Mouse (Mus musculus) embryonic facial prominence, embryonic 15.5 days (tissue): ENCODE results near the gene Robo4. TPM values are rescaled to one million over a fixed set of nuclear protein-coding genes. Genes with fewer than 3 reads are reported as not detected.

Experiments used
- ATAC-seq: fragments of 200-750 bp; cut with Nextera tagmentation; 2 replicates; pipeline ENCODE4 v1.8.0; 2017; ENCODE audit warnings: low read depth, moderate TSS enrichment; ENCODE audit not compliant: insufficient number of reproducible peaks, low FRiP score, low TSS enrichment
- H3K27ac ChIP-seq: fragments of 300-500 bp; sonication (generic); replicated peaks from 2 replicates; pipeline ENCODE4 v1.5.1; 2015; ENCODE audit warnings: mild to moderate bottlenecking, inconsistent platforms
- H3K27me3 ChIP-seq: fragments of 300-500 bp; sonication (generic); 2 replicates; pipeline ENCODE4 v1.6.1; 2015; ENCODE audit warnings: inconsistent platforms
- H3K36me3 ChIP-seq: fragments of 300-500 bp; sonication (generic); 2 replicates; pipeline ENCODE4 v1.6.1; 2015; ENCODE audit warnings: mild to moderate bottlenecking, inconsistent platforms
- H3K4me1 ChIP-seq: fragments of 300-500 bp; sonication (generic); 2 replicates; pipeline ENCODE4 v1.6.1; 2015; ENCODE audit warnings: inconsistent platforms
- H3K4me2 ChIP-seq: fragments of 300-500 bp; sonication (generic); replicated peaks from 2 replicates; pipeline ENCODE4 v1.6.1; 2015; ENCODE audit warnings: mild to moderate bottlenecking, inconsistent platforms
- H3K4me3 ChIP-seq: fragments of 300-500 bp; sonication (generic); replicated peaks from 2 replicates; pipeline ENCODE4 v1.5.1; 2015; ENCODE audit warnings: mild to moderate bottlenecking, inconsistent platforms
- H3K9ac ChIP-seq: fragments of 300-500 bp; sonication (generic); 2 replicates; pipeline ENCODE4 v1.6.1; 2015; ENCODE audit warnings: inconsistent platforms
- H3K9me3 ChIP-seq: fragments of 300-500 bp; sonication (generic); replicated peaks from 2 replicates; pipeline ENCODE4 v1.6.1; 2016; ENCODE audit warnings: inconsistent platforms
- WGBS: fragments of 180-500 bp; shearing (Covaris S2); methylation state at CpG from one replicate; pipeline ENCODE4 v1.1.7; 2015; 5-methylcytosine and 5-hydroxymethylcytosine counted together
- polyA plus RNA-seq: library from polyadenylated mRNA; unstranded; fragments of >200 nt; fragmentation: Nextera tagmentation; extraction: Ambion mirVana; gene quantifications from 2 replicates; pipeline ENCODE4 v1.2.1, GENCODE M21; 2015

The Robo4 gene
- 10.6 and 11.9 TPM in 2 replicates for polyA plus RNA-seq

DNA sequence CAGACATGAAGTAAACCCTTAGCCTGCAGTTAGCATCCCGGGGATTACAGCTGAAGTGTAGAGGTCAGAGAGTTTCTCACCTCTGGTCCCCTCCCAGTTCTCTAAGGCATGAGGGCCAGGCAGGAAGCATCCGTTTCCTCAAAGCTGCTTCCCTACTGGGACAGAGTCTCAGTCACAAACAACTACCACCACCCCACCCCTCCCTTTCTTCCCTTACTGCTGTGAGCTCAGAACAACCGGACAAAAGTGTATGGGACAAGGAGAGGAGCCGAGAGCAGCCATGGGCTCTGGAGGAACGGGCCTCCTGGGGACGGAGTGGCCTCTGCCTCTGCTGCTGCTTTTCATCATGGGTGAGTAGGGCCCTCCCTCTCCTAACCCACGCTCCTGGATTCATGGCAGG is at the start of gene Robo4:
TSS of gene Robo4 (plus strand) at position 96 of the 400 bp plus-strand sequence.
- no peak for ATAC-seq
- Histone ChIP-seq H3K9ac (no peak within 1 kb of the TSS), H3K4me3 (peak within 1 kb of the TSS; percentile 18; the same call in 1 of the 2 replicates), H3K36me3 (no peaks in the 10 kb centered on the region), H3K27me3 (peaks cover 7% of the 10 kb centered on the region; the same call in 1 of the 2 replicates), H3K9me3 (no peaks in the 10 kb centered on the region), H3K4me1 (no peaks in the 10 kb centered on the region), H3K27ac (no peak within 1 kb of the TSS), H3K4me2 (no peak within 1 kb of the TSS)
- WGBS = 26% methylated on average over 7 of the region's 7 CpGs

DNA sequence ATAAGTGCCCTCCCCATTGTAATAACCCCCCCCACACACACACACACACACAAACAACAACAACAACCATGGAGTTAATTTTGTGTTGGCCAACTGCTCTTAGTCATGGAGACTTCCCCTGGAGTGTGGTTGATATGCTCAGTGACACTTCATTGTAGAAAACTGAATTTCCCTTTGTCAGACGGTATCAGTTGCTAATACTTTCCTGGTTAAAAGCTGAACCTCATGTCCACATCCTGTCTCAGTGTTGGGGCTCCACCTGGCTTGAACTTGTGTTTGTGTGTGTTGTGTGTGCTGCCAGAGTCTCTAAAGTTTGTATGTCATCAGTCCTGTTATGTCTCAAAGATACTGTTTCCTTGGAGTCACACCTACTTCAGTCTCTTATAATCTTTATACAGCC is 47.2 kb upstream of the Robo4 start:
- Histone ChIP-seq H3K36me3 (no peaks in the 10 kb centered on the region), H3K9me3 (no peaks in the 10 kb centered on the region), H3K27me3 (no peaks in the 10 kb centered on the region), H3K9ac (no peak overlapping the region), H3K4me2 (no peak overlapping the region), H3K27ac (no peak overlapping the region), H3K4me1 (peaks cover 3% of the 10 kb centered on the region; the same call in 1 of the 2 replicates), H3K4me3 (no peak overlapping the region)
- 54% methylated on average over 1 of the region's 1 CpGs for WGBS
- no peak for ATAC-seq

DNA sequence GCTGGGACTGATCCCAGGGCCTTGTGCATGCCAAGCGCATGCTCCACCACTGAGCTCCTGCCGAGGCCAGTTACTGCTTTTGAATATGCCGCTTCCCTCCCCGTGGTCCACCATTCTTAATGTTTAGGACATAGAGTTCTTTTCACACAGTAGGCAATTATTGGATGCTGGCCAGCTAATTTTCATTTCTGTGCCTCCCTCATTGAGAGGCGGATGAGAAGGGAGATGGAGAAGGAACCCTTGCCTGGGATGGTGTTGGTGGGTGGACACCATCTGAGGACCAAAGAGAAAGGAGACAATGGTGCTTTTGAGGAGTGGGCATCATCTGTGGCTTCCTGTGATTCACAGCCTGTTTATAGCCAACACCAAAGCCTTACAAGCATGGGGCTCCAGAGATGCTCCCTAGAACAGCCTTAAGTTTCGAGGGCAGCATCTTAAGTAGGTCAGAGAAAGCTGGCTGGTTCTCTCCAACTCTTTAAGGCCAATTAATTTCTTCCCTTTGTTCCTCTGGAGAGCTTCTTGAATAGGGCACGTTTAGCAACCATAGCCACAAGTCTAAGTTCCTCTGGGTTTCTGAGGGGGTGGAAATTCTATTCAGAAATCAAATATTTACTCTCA is 42.9 kb upstream of the Robo4 start:
- 0 out of 2 replicates have a peak overlapping the region, but pooled peaks have one; percentile 63 for H3K27ac ChIP-seq
- H3K4me2 ChIP-seq = no peak overlapping the region
- no peak overlapping the region for H3K4me3 ChIP-seq
- ATAC-seq = no peak
- H3K36me3 ChIP-seq = no peaks in the 10 kb centered on the region
- no peak overlapping the region for H3K9ac ChIP-seq
- 77% methylated on average over 7 of the region's 7 CpGs for WGBS
- no peaks in the 10 kb centered on the region for H3K9me3 ChIP-seq
- peaks cover 6% of the 10 kb centered on the region; the same call in 1 of the 2 replicates for H3K4me1 ChIP-seq
- no peaks in the 10 kb centered on the region for H3K27me3 ChIP-seq

DNA sequence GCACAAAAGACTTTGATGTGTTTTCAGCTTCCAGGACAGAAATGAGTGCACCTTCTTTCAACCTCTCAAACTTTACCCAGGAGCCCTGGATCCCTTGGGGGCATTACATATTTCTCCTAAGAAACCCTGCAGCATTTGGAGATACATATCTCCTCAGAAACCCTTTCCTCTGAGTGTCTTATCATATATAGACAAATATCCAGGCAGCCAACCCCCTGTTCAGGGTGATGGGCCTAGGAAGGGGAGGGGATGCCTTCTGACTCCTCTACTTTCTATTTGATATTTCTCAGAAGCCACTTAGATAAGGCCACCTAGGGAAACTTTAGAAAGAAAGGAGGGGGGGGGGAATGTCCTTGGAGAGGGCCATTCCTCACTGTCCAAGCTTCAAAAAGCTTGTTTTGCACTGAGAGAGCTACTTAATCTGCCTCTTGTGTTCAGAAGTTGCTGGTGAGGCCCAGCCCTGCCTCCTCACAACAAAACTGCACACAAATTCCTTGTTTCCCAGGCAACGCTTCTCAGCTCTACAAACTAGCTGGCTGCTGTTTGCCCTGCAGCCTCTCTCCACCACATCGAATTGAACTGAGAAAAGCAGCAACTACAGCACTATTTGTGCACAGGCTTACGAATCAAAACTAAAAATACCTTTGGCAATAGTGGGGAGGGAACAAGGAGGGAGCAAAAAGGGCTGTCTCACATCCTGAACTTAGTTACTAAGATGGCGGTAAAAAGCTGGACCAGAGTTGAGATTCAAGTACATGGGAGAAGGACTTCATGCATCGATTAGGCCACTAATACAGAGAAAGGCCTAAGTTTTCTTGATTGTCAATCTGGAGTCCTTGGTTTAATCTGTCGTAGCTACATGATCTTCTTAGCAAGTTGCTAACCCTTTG is 42.1 kb upstream of the Robo4 start:
- Histone ChIP-seq H3K4me3 (no peak overlapping the region), H3K36me3 (no peaks in the 10 kb centered on the region), H3K27ac (peak overlapping the region; percentile 63; the same call in 1 of the 2 replicates), H3K9me3 (no peaks in the 10 kb centered on the region), H3K27me3 (no peaks in the 10 kb centered on the region), H3K9ac (no peak overlapping the region), H3K4me2 (no peak overlapping the region), H3K4me1 (peaks cover 6% of the 10 kb centered on the region; the same call in 1 of the 2 replicates)
- 38% methylated on average over 6 of the region's 6 CpGs for WGBS
- peak; percentile 73; the same call in 1 of the 2 replicates for ATAC-seq

DNA sequence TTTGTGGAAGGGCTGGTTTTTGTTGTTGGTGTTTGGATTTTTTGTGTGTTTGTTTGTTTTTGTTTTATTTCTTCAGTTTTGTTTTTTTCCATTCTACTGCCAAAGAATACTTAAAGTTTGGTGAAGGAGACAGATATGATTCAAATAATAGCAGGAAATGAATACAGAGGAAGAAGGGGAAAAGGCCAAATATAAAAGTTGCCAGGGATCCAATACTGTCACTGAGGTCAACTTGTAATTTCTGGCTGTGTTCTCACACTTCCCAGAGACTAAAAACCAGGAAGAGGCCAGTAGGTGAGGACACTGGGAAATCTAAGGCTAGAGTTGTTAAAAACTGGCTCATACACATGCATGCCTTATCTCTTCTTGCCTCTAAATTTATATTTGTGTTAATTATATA is 39.6 kb upstream of the Robo4 start:
- no peak overlapping the region for H3K4me3 ChIP-seq
- no peaks in the 10 kb centered on the region for H3K27me3 ChIP-seq
- no peak overlapping the region for H3K4me2 ChIP-seq
- H3K9me3 ChIP-seq = no peaks in the 10 kb centered on the region
- H3K27ac ChIP-seq = no peak overlapping the region
- no peak for ATAC-seq
- H3K4me1 ChIP-seq = peaks cover 6% of the 10 kb centered on the region; the same call in 1 of the 2 replicates
- no peak overlapping the region for H3K9ac ChIP-seq
- H3K36me3 ChIP-seq = no peaks in the 10 kb centered on the region

GRCm38 (mm10) chr9:37362881-37363280 is 38.8 kb upstream of the Robo4 start:
- H3K4me3 ChIP-seq = no peak overlapping the region
- no peaks in the 10 kb centered on the region for H3K9me3 ChIP-seq
- no peak overlapping the region for H3K27ac ChIP-seq
- no peak overlapping the region for H3K4me2 ChIP-seq
- peaks cover 6% of the 10 kb centered on the region; the same call in 1 of the 2 replicates for H3K4me1 ChIP-seq
- H3K9ac ChIP-seq = no peak overlapping the region
- H3K27me3 ChIP-seq = no peaks in the 10 kb centered on the region
- WGBS = 50% methylated on average over 1 of the region's 1 CpGs
- no peaks in the 10 kb centered on the region for H3K36me3 ChIP-seq
- no peak for ATAC-seq

DNA sequence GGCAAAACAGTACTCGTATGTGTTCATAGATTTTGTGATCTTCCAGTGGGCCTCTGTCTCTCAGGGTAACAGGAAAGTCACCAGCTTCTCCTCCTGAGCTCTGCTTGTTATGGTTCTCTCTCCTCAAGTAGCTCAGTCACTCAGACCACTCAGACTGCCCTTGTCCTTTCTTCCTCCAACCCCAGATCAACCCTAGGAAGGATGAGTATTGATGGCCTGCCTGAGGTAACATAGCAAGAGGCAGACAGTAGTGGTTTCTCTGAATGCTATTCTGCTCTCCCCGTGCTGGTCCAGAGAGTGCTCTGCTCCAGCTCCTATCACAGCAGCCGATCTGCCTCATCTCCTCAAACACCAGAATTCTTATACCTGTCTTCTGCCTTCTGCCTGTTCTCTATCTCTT is 38.1 kb upstream of the Robo4 start:
- Histone ChIP-seq H3K4me2 (no peak overlapping the region), H3K4me1 (peaks cover 6% of the 10 kb centered on the region; the same call in 1 of the 2 replicates), H3K9ac (no peak overlapping the region), H3K36me3 (no peaks in the 10 kb centered on the region), H3K27ac (no peak overlapping the region), H3K9me3 (no peaks in the 10 kb centered on the region), H3K27me3 (no peaks in the 10 kb centered on the region), H3K4me3 (no peak overlapping the region)
- 67% methylated on average over 3 of the region's 3 CpGs for WGBS
- no peak for ATAC-seq

GRCm38 (mm10) chr9:37364392-37364791 is 37.3 kb upstream of the Robo4 start:
- Histone ChIP-seq H3K9ac (no peak overlapping the region), H3K27ac (no peak overlapping the region), H3K4me2 (no peak overlapping the region), H3K36me3 (no peaks in the 10 kb centered on the region), H3K9me3 (no peaks in the 10 kb centered on the region), H3K4me1 (peaks cover 4% of the 10 kb centered on the region; the same call in 1 of the 2 replicates), H3K27me3 (no peaks in the 10 kb centered on the region), H3K4me3 (no peak overlapping the region)
- no peak for ATAC-seq
- 78% methylated on average over 3 of the region's 3 CpGs for WGBS

- no peaks in the 10 kb centered on the region for H3K27me3 ChIP-seq
- WGBS = 58% methylated on average over 5 of the region's 5 CpGs
Observed at GRCm38 (mm10) chr9:37365706-37366105, 36.0 kb upstream of the Robo4 start.

GRCm38 (mm10) chr9:37367301-37368080 is 34.2 kb upstream of the Robo4 start, which contains the start of gene Hepacam:
Hepacam (plus strand) TSS chr9:37367351.
- no peak within 1 kb of the TSS for H3K27ac ChIP-seq
- no peaks in the 10 kb centered on the region for H3K27me3 ChIP-seq
- H3K9me3 ChIP-seq = no peaks in the 10 kb centered on the region
- no peak for ATAC-seq
- H3K4me2 ChIP-seq = no peak within 1 kb of the TSS
- H3K36me3 ChIP-seq = no peaks in the 10 kb centered on the region
- H3K4me3 ChIP-seq = no peak within 1 kb of the TSS
- no peaks in the 10 kb centered on the region for H3K4me1 ChIP-seq
- 73% methylated on average over 17 of the region's 17 CpGs for WGBS
- no peak within 1 kb of the TSS for H3K9ac ChIP-seq

More at GRCm38 (mm10) chr9:37365706-37366105, 36.0 kb upstream of the Robo4 start:
- ATAC-seq = no peak
- Histone ChIP-seq H3K4me1 (no peaks in the 10 kb centered on the region), H3K9ac (no peak overlapping the region), H3K27ac (no peak overlapping the region), H3K4me2 (no peak overlapping the region), H3K36me3 (no peaks in the 10 kb centered on the region), H3K4me3 (no peak overlapping the region), H3K9me3 (no peaks in the 10 kb centered on the region)
